Mouse (Mus musculus): ENCODE measurements around the gene Plekha7.

Gene Plekha7

DNA sequence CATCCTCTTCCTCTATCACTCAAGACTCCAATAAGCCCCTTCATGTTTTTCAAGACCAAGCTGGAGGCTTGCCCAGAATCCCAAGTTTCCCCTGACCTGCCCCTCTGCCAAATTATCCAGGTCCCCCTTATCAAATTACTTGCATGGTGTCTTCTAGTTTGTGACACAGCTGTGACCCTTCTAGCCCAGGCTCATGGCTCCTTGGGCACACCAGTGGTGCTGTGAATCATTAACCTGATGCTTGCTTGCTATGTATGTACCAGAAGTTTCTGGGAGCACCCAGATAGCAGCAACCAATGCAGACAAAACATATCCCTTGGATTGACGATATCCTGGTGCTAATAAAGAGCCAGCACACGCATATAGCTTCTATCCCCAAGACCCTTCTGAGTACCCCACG, 19.2 kb downstream of the Plekha7 start:
- DNase-seq (ENCODE audit: low spot score in 2 of 2), result no peak

DNA sequence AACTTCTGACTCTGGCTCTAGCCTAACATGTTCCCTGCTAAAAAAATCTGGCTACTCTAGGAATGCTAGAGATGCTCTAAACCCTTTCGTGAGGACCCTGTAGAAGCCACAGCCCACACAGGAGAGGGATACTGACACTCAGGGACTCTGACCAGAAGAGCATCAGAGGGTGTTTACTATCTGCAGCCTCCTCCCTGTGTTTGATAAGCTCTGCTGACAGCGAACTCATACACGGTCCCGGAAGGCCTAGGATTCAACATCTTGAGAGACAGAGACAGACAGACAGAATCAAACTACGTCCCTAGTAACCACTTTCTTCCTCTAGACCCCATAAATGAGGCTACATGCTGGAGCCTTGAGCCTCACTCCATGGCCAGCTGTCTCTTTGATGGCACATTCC, 20.2 kb downstream of the Plekha7 start:
- no peak for DNase-seq (ENCODE audit: low spot score in 2 of 2)

DNA sequence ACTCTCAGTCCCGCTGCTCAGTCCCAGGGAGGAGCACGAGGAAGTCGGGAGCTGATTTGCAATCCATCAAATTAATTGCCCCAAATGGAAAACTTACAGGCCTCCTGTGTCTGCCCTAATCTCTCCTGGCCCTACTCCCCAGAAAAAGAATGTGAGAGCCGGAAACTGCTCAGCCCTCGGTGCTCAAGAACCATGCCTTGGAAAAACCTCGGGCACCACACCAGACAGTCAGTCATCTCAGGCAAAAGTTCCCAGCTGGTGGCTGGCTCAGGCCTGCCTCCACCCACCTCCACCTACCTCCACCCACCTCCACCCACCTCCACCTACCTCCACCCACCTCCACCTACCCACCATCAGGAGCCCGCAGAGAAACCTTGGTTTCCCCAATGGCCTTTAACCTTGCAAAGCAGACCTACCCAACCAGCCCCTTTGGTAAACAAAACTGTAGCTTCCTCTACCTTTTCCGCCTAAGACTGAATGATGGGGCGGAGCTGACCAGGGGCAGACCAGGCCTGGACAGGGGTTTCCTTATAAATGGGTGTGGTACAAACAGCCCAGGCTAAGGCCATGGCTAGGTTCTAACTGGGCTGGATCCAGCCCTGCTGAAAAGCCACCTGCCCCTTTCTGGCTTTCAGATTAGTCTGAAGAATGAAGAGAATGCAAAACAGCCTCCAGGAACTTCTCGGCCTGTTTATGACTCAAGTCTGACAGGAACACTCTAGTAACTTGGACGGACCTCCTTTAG, 21.4 kb downstream of the Plekha7 start:
- DNase-seq (ENCODE audit: low spot score in 2 of 2), result no peak

DNA sequence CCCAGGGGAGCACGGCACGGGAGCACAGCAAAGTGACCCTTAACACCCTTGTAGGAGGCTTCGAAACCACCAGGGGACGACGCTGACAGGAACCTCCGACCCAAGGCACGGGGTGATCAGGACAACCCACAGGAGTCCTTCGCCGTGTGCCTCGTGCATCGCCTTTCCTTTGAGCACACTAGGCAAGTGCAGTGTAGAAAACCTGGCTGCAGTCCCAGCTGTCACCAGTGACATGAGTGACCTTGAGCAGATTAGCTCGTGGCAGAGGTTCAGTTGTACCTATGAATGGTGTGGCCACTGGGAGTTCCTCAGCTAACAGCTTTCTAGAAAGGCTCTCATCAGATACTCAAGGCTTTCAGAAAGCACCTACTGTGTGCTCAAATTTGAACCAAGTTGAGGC, 22.0 kb downstream of the Plekha7 start:
- peak; percentile 24 to 72 for DNase-seq (ENCODE audit: low spot score in 2 of 2)

DNA sequence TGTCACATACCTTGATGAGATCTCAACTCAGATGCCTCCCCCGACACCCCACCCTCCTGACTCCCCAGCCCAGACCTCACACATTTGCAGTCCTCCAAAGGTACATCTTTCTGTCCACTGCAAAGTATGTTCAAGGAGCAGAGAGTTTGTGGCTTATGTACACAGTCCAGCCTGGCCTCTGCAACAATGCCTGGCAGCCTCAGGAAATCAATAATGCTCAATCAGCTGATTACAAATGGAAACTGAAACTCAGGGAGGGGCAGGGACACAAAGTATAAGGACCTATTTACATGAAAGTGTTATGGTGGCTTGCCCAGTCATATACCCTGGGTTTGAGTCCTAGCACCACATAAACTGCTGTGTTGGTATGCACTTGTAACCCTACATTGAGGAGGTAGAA, 23.0 kb downstream of the Plekha7 start:
- no peak for DNase-seq (ENCODE audit: low spot score in 2 of 2)

DNA sequence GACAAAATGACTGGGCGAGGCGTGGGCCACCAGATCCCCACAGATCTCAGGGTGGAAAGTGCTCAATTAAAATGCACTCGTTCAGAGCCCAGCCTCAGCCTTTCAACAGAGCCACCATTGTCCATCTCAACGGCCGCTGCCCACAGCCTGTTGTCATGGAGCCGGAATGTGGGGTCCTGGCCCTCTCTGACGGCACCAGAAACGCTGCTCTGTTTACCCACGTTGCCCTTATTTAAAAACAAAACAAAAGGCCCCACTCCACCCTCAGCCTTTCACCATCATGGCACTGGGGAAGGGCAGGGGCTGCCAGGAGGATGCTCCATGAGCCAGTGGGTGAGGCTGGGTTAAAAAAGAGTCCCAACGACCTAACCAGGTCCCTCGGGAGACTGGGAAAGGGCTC, 25.4 kb downstream of the Plekha7 start:
- no peak for DNase-seq (ENCODE audit: low spot score in 2 of 2)

DNA sequence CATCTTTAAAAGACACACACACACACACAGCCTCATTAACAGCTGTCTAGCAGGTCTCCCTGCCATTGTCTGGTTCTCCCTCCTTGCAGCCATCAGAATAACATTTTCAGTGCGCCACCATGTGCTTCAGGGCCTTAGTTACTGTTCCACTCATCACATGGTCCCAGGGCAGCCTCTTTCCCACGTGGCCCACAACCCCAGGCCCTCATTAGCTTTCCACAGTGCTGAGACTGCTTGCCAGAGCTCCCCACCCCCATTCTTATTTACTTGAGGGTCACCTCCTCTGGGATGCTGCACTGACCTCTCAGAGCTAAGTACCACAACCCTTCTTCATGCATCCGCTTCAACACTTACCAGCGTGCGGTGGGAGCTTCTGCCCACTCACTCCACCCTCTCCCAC, 28.1 kb downstream of the Plekha7 start:
- no peak for DNase-seq (ENCODE audit: low spot score in 2 of 2)

DNA sequence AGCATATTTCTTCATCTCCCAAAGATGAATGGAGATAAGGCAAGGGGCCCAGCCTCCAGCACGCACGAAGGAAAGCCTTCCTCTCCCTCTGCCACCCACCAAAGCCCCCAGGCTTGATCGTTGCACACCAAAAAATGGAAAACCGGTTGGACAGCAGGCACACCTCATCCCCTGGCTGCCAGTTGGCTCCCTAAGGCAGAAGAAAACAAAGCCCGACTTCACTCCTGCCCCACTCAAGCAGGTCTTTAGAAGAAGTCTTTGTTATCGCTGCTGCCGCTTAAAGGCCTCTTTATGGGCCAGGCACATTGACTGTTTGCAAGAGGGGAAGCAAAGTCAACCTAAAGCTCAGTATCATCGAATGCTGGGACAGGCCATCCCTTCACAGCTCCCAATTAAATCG, 29.9 kb downstream of the Plekha7 start:
- no peak for DNase-seq (ENCODE audit: low spot score in 2 of 2)

DNA sequence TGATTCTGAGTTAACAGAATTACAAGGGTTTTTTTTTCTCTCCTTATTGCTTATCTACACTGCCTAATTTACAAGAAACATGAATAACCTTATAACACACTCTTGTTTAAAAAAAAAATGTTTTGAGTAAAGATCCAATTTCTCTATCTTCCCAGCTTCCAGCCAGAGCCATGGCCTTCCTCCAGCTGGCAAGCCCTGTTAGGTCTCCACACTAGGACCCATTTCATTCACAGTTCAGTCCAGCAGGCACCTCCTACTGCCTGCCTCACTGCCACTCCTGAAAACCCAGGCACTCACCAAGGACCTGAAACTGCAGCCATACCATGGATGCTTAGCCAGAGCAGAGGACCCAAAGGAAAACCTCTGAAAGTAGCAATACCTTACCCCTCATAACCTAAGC, 31.9 kb downstream of the Plekha7 start:
- peak in 1 of 2 experiments; percentile 7 for DNase-seq (ENCODE audit: low spot score in 2 of 2)

DNA sequence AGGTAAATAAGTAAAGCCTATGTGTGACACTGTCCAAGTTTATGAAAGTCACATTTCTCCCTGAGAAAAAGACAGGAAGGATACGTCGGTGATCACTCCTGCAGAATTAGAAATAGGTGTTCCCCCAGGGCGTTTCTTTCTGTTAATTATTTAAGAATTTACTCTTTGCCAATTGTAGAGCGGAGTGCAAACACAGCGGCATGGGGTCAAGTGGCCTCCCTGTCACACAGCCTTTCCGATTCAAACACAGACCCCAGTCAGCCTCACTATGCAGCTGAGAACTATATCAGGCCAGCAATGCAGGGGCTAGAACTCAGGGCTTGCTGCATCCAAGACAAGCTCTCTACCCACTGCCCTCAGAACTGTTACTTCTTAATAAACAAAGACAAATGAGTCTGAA, 35.1 kb downstream of the Plekha7 start:
- no peak for DNase-seq (ENCODE audit: low spot score in 2 of 2)

DNA sequence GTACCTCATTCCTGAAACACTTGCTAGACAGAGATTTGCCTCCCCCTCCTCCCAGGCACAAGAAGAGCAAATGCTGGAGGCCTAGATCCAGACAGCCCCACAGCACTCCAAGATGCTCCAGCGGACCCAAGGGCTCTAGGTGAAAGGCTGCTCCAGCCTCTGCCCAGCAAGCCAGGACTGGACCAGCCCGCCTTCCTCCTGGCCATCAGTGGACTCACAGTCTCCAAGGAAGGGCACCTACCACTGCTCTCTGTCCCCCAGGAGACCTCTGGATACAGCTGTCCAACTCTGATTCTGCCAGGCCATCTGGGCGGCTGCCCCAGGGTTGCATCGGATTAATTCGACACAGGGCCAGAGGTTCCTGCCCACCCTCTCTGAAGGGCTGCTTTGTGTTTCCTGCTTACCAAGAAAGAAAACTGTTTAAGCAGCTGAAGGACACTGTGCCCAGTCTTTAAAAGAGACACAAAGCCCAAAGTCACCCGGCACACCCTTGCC, 38.6 kb downstream of the Plekha7 start:
- DNase-seq (ENCODE audit: low spot score in 2 of 2), result no peak

DNA sequence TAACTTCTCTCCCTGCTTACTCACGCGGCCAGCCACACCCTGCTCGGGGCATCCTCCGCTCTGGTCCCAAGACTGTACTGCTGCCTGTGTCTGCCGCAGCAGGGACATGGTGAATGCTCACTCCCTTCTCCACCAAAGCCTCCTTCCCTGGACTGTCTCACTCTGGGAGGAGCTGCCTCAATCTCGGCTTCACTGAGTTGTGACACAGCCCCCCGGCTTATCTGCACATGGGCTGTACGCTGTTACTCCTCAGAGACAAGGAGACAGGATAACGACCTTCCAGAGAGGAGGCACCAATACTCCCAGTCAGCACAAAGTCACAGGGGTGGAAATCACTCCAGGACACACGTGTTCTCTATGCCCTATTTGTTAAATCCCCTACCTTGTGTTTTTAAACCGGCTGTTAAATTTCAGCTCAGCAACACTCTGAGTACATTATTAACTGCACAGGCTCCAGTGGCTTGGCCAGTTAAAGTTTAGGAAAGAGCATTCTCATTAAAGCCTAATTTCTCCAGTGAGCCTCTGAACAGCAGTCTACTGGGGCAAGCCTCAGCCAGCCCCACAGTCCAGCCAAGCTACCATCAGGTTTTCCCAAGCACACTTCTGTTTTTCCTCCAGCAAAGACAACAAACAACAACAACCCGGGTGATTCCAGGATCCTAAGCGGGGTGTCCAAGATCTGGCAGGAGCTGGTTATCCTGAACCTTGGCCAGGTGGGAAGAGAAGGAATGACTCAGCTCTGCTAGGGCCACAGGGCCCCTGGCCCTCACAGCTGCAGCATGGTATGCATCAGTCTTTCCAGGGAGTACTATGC, 39.9 kb downstream of the Plekha7 start:
- DNase-seq (ENCODE audit: low spot score in 2 of 2), result no peak

DNA sequence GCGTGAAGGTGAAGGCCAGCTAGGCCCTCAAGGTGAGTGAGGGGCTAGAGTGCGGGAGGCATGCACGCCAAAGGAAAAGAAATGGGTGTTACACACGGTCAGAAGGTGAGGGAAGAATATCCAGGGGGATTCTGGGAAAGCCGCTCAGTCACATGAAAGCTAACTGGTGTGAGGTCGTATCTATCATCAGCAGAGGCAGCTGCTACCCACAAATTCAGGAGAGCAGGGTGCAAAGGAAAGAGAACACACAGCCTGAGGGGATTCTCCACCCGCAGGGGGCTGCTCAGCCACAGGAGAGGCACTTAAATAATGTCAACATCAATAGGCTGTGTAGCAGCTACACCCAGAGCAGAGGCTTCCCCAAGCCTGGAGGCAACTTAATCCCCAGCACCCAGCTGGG, 44.9 kb downstream of the Plekha7 start:
- DNase-seq (ENCODE audit: low spot score in 2 of 2), result no peak

DNA sequence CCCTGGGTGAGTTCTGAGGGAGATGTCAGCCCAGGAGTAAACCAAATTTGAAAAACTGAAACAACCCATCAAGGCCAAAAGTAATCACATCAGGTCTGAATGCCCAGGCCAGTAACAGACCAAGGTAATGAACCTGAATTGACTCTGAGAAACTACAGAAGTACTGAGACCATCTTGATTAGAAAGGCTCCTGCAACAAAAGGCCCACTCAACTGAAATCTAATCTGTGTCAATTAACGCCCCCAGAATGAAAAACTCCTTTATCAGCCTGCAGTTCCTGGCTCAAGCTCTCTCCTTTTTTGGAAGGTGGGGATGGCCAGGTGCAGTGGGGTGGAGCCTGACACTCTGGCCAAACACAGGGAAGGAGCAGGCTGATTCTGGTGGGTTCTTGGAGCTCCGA, 45.7 kb downstream of the Plekha7 start:
- no peak for DNase-seq (ENCODE audit: low spot score in 2 of 2)

DNA sequence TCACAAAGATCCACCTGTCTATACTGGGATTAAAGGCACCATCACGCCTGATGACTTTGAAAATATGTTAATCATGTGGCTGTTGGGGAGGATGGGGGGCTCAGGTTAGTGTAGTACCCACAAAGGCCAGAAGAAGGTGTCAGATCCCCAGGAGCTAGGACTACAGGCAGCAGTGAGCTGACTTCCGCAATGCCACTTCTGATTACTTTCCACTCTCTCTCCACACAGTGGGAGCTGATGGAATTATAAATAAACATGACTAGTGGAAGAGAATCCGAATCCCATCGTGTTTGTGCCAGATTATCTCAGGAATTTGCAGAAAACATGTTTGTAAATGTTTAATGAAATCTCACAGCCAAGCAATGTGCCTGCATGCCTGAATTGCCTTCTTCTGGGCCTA, 46.1 kb downstream of the Plekha7 start:
- DNase-seq (ENCODE audit: low spot score in 2 of 2), result no peak

DNA sequence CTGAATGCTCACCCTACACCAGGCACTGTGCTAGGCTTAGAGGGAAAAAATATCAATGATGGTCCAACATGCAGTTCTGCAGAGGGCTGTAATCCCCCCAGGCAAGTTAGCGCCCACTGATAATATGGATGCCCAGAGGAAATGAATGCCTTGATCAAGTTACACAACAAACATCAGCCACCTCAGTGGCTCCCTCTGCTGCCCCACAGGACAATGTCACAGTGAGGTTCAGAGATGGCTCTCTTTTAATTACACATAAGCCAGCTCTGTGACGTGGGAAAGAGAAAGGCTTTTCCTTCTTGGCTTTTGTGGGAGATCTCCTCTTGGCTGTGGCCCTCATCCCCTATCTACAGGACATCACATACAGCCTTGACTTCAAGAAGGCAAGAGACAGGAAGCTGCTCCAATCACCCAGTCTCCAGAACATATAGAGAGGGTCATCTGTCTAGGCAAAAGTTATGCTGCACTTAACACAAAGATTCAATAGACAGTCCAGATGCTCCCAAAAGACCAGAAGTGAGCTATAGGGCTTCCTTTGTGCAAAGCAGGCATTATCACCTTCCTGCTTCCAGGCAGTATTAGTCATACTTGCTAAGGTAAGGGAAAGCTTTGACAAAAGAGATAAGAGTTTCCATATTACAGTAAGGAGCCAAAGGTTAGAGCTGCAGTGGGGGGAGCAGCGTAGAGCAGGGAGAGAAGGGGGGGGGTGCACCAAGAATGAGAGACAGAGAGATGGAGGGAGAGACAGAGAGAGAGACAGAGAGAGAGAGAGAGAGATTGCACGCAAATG, 47.2 kb downstream of the Plekha7 start:
- DNase-seq (ENCODE audit: low spot score in 2 of 2), result no peak

DNA sequence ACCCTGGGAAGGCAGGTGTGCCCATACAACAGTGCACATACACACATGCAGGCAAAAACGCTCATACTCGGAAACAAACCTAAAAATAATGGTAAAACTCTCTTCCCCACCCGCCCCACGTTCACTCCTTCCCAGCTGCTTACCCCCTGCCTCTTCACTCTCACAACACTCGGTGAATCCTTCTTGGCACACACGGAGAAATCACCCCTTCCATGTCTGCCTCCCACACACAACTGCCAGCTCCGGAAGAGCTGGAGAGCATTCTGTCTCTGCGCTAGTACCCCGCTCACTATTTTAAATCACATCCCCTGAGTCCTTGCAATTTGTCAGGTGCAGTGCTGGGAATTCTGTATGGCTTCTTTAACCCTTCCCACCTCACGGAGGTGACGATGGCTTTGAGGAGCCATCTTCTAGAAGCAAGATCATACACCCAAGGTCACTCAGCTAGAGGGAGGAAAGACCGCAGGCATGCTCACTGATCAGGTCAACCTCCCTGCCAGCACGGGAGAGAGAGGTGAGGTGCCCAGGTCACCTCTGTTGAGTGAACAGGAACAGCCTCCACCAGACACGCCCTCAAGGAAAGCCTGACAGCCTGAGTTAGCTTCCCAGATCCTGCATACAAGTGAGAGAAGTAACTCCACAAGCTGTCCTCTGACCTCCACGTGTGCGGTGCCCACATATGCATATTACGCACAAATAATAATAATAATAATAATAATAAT, 49.6 kb downstream of the Plekha7 start:
- no peak for DNase-seq (ENCODE audit: low spot score in 2 of 2)

DNA sequence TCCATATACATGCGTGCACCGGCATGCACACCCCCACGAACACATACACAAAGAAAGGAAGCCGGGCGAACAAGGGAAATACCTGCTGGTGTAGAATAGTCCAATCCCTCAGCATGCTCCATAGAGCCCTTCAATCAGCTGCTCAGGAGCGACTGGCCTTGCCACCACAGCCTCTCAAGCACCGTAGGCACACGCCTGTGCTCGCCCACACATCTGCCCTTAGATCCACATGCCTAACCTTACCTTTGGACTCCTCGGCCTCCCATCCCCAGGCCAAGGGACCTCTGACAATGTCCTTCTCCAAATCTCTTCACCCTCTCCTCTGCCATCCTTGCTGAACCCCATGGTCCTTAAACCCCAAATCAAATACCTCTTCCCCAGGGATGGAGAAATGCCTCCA, 50.2 kb downstream of the Plekha7 start:
- DNase-seq (ENCODE audit: low spot score in 2 of 2), result no peak

DNA sequence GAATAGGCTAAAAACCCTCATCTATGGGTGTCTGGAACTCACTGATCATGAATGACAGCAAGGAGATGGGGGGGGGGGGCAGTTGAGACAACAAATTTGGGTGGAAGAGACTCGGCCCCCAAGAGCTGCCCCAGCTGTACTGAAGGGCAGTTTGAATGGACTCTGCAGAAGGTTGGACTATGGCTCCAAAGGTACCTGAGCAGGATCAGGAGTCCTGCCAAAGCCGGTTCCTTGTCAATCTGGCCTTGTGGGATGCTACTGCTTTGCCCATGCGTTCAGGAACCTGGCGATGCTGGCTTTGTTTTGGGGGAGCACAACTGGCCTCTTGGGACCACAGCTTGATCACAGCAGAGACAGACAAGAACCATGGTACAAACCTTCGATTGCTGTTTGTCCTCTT, 52.5 kb downstream of the Plekha7 start:
- DNase-seq (ENCODE audit: low spot score in 2 of 2), result no peak

DNA sequence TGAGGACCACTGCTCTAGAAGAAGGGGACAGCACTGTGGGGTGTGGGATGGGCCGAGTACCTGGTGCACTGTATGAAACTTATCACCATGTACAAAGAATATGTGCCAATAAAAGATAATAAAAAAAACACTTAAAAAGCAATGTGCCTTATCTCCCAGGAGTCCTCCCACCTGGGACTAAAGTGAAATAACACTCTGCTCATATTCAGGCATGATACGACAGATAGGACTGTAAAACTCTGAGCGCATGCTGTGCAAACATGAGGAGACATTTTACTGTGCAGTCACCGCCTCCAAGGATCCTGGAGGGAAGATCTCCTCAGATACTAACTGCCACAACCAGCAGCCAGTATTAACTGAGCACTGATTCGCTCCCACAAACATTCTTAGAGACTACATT, 53.5 kb downstream of the Plekha7 start:
- DNase-seq (ENCODE audit: low spot score in 2 of 2), result no peak

DNA sequence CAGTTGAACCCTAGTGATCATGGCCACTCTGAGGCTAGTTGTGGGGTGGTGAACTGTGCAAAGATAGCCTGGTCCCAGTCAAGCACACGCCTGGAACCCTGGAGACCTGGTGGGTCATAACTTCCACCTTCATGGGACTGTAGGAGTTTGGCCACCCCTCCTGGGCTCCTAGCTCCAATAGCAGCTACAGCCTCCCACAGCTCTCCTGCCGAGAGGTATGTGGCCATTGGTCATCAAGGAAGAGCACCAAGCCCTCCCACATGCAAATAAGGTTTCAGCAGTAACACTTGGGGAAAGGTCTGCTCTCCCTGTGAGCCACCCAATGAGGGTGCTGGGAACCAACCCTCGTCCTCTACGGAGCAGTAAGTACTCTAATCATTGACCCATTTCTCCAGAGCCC, 55.7 kb downstream of the Plekha7 start:
- DNase-seq (ENCODE audit: low spot score in 2 of 2), result no peak

DNA sequence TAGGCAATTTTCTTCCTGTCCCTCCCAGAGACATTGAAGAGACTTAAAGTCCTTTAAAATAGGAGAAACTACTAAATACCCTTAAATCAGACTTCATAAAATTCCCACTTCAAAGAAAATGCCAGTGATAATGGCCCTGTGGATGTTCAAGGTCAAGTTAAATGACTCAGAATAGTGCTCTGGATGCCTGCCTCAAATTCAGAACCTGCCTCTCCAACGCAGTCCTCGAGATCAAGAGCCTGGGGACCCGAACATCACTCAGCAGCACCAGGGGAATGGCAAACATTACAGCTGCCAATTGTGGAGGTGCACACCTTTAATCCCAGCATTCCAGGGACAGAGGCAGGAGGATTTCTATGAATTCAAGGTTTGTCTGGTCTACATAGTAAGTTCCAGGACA, 56.7 kb downstream of the Plekha7 start:
- DNase-seq (ENCODE audit: low spot score in 2 of 2), result no peak
